Mouse (Mus musculus) midbrain, embryonic 10.5 days (tissue): ENCODE data around the gene Atrnl1. TPM values are rescaled to one million over a fixed set of nuclear protein-coding genes. Genes with fewer than 3 reads are reported as not detected.
A peak's percentile ranks its signal among the peaks of the same experiment; 100 is the strongest.

Source experiments
- DNase-seq: peaks from one replicate; pipeline ENCODE4 v3.0.0-alpha.2; 2017; ENCODE audit warnings: low spot score
- H3K27ac ChIP-seq: fragments of 300-500 bp; sonication (generic); replicated peaks from 2 replicates; pipeline ENCODE4 v1.5.1; 2016; ENCODE audit warnings: mild to moderate bottlenecking
- H3K27me3 ChIP-seq: fragments of 300-500 bp; sonication (generic); 2 replicates; pipeline ENCODE4 v1.6.1; 2016; ENCODE audit warnings: low read depth, mild to moderate bottlenecking; ENCODE audit not compliant: poor library complexity, severe bottlenecking
- H3K36me3 ChIP-seq: fragments of 300-500 bp; sonication (generic); 2 replicates; pipeline ENCODE4 v1.6.1; 2016; ENCODE audit warnings: mild to moderate bottlenecking, moderate library complexity
- H3K4me1 ChIP-seq: fragments of 300-500 bp; sonication (generic); 2 replicates; pipeline ENCODE4 v1.6.1; 2016
- H3K4me3 ChIP-seq: fragments of 300-500 bp; sonication (generic); 2 replicates; pipeline ENCODE4 v1.5.1; 2016; ENCODE audit warnings: mild to moderate bottlenecking, moderate library complexity
- H3K9me3 ChIP-seq: fragments of 300-500 bp; sonication (generic); replicated peaks from 2 replicates; pipeline ENCODE4 v1.6.1; 2016; ENCODE audit warnings: mild to moderate bottlenecking
- WGBS: fragments of 180-500 bp; shearing (Covaris S2); methylation state at CpG from one replicate; pipeline ENCODE4 v1.1.7; 2016; 5-methylcytosine and 5-hydroxymethylcytosine counted together
- polyA plus RNA-seq: library from polyadenylated mRNA; unstranded; fragments of >200 nt; fragmentation: Nextera tagmentation; extraction: Ambion mirVana; gene quantifications from 2 replicates; pipeline ENCODE4 v1.2.1, GENCODE M21; 2016

Gene Atrnl1
- polyA plus RNA-seq, 1 experiment from 2014 or later = 3.0 TPM

- Histone ChIP-seq H3K27ac (no peak overlapping the region), H3K27me3 (no peaks in the 10 kb centered on the region), H3K9me3 (no peaks in the 10 kb centered on the region), H3K36me3 (no peaks in the 10 kb centered on the region), H3K4me3 (peak overlapping the region; percentile 70), H3K4me1 (peaks cover 47% of the 10 kb centered on the region)
- 24% methylated on average over 2 of the region's 2 CpGs for WGBS
- DNase-seq = no peak
Observed at GRCm38 (mm10) chr19:57612179-57612472, 1.3 kb downstream of the Atrnl1 start.

GRCm38 (mm10) chr19:57615972-57616621 is 5.3 kb downstream of the Atrnl1 start:
- Histone ChIP-seq H3K4me1 (peaks cover 27% of the 10 kb centered on the region), H3K4me3 (no peak overlapping the region), H3K27ac (no peak overlapping the region), H3K27me3 (no peaks in the 10 kb centered on the region), H3K9me3 (no peaks in the 10 kb centered on the region), H3K36me3 (peaks cover 3% of the 10 kb centered on the region; the same call in 1 of the 2 replicates)
- DNase-seq = no peak
- WGBS = 94% methylated on average over 9 of the region's 9 CpGs

- H3K4me3 ChIP-seq = no peak overlapping the region
- no peaks in the 10 kb centered on the region for H3K9me3 ChIP-seq
- no peaks in the 10 kb centered on the region for H3K27me3 ChIP-seq
- DNase-seq = no peak
- 93% methylated on average over 9 of the region's 9 CpGs for WGBS
- peaks cover 10% of the 10 kb centered on the region for H3K36me3 ChIP-seq
- H3K27ac ChIP-seq = no peak overlapping the region
- H3K4me1 ChIP-seq = no peaks in the 10 kb centered on the region
Observed at GRCm38 (mm10) chr19:57619088-57619487, 8.3 kb downstream of the Atrnl1 start.

- Histone ChIP-seq H3K9me3 (peaks cover 7% of the 10 kb centered on the region; the same call in 1 of the 2 replicates), H3K4me1 (no peaks in the 10 kb centered on the region), H3K27ac (no peak overlapping the region), H3K36me3 (peaks cover 24% of the 10 kb centered on the region), H3K4me3 (no peak overlapping the region), H3K27me3 (no peaks in the 10 kb centered on the region)
- 93% methylated on average over 19 of the region's 19 CpGs for WGBS
- DNase-seq = no peak
Observed at GRCm38 (mm10) chr19:57621814-57622213, 11.0 kb downstream of the Atrnl1 start.

- Histone ChIP-seq H3K9me3 (peaks cover 7% of the 10 kb centered on the region; the same call in 1 of the 2 replicates), H3K27ac (no peak overlapping the region), H3K4me1 (no peaks in the 10 kb centered on the region), H3K27me3 (no peaks in the 10 kb centered on the region), H3K36me3 (peaks cover 21% of the 10 kb centered on the region), H3K4me3 (no peak overlapping the region)
- WGBS = 93% methylated on average over 9 of the region's 9 CpGs
- DNase-seq = no peak
Observed at GRCm38 (mm10) chr19:57625738-57626137, 14.9 kb downstream of the Atrnl1 start.

GRCm38 (mm10) chr19:57627251-57627650 is 16.4 kb downstream of the Atrnl1 start:
- H3K27ac ChIP-seq = no peak overlapping the region
- DNase-seq = no peak
- H3K4me3 ChIP-seq = no peak overlapping the region
- no peaks in the 10 kb centered on the region for H3K4me1 ChIP-seq
- no peaks in the 10 kb centered on the region for H3K27me3 ChIP-seq
- H3K9me3 ChIP-seq = peaks cover 7% of the 10 kb centered on the region; the same call in 1 of the 2 replicates
- peaks cover 19% of the 10 kb centered on the region for H3K36me3 ChIP-seq
- 94% methylated on average over 8 of the region's 8 CpGs for WGBS

GRCm38 (mm10) chr19:57642536-57642935 is 31.7 kb downstream of the Atrnl1 start:
- 0 out of 2 replicates have a peak, but pooled peaks cover 1% of the 10 kb centered on the region for H3K36me3 ChIP-seq
- H3K4me3 ChIP-seq = no peak overlapping the region
- no peaks in the 10 kb centered on the region for H3K27me3 ChIP-seq
- H3K4me1 ChIP-seq = no peaks in the 10 kb centered on the region
- WGBS = 96% methylated on average over 21 of the region's 21 CpGs
- no peaks in the 10 kb centered on the region for H3K9me3 ChIP-seq
- DNase-seq = no peak
- H3K27ac ChIP-seq = no peak overlapping the region

- Histone ChIP-seq H3K27me3 (no peaks in the 10 kb centered on the region), H3K27ac (no peak overlapping the region), H3K4me3 (no peak overlapping the region), H3K9me3 (no peaks in the 10 kb centered on the region), H3K36me3 (0 out of 2 replicates have a peak, but pooled peaks cover 5% of the 10 kb centered on the region), H3K4me1 (no peaks in the 10 kb centered on the region)
- DNase-seq = no peak
- WGBS = 85% methylated on average over 2 of the region's 2 CpGs
Observed at GRCm38 (mm10) chr19:57642980-57643379, 32.1 kb downstream of the Atrnl1 start.

- H3K4me1 ChIP-seq = no peaks in the 10 kb centered on the region
- no peaks in the 10 kb centered on the region; the same call in 1 of the 2 replicates for H3K9me3 ChIP-seq
- H3K27me3 ChIP-seq = no peaks in the 10 kb centered on the region
- no peak overlapping the region for H3K27ac ChIP-seq
- 95% methylated on average over 14 of the region's 14 CpGs for WGBS
- H3K36me3 ChIP-seq = peaks cover 22% of the 10 kb centered on the region
- DNase-seq = no peak
- no peak overlapping the region for H3K4me3 ChIP-seq
Observed at GRCm38 (mm10) chr19:57648202-57648943, 37.5 kb downstream of the Atrnl1 start.

GRCm38 (mm10) chr19:57648944-57649271 is 38.1 kb downstream of the Atrnl1 start:
- no peaks in the 10 kb centered on the region; the same call in 1 of the 2 replicates for H3K9me3 ChIP-seq
- DNase-seq = no peak

GRCm38 (mm10) chr19:57655083-57655482 is 44.2 kb downstream of the Atrnl1 start:
- no peaks in the 10 kb centered on the region for H3K27me3 ChIP-seq
- H3K9me3 ChIP-seq = no peaks in the 10 kb centered on the region
- no peak overlapping the region for H3K4me3 ChIP-seq
- no peak for DNase-seq
- no peak overlapping the region for H3K27ac ChIP-seq
- peaks cover 46% of the 10 kb centered on the region for H3K36me3 ChIP-seq
- no peaks in the 10 kb centered on the region for H3K4me1 ChIP-seq
- 82% methylated on average over 2 of the region's 2 CpGs for WGBS

More at GRCm38 (mm10) chr19:57648944-57649271, 38.1 kb downstream of the Atrnl1 start:
- WGBS = 99% methylated on average over 4 of the region's 4 CpGs
- Histone ChIP-seq H3K4me3 (no peak overlapping the region), H3K27me3 (no peaks in the 10 kb centered on the region), H3K36me3 (peaks cover 23% of the 10 kb centered on the region), H3K27ac (no peak overlapping the region), H3K4me1 (no peaks in the 10 kb centered on the region)

- Histone ChIP-seq H3K4me1 (no peaks in the 10 kb centered on the region), H3K27me3 (no peaks in the 10 kb centered on the region), H3K4me3 (no peak overlapping the region), H3K36me3 (peaks cover 46% of the 10 kb centered on the region), H3K9me3 (no peaks in the 10 kb centered on the region), H3K27ac (no peak overlapping the region)
- DNase-seq = no peak
- WGBS = 96% methylated on average over 11 of the region's 11 CpGs
Observed at GRCm38 (mm10) chr19:57655491-57655890, 44.7 kb downstream of the Atrnl1 start.

GRCm38 (mm10) chr19:57657426-57658087 is 46.7 kb downstream of the Atrnl1 start:
- H3K27me3 ChIP-seq = no peaks in the 10 kb centered on the region
- H3K4me1 ChIP-seq = 0 out of 2 replicates have a peak, but pooled peaks cover 3% of the 10 kb centered on the region
- DNase-seq = no peak
- H3K27ac ChIP-seq = no peak overlapping the region
- 90% methylated on average over 12 of the region's 12 CpGs for WGBS
- H3K36me3 ChIP-seq = peaks cover 40% of the 10 kb centered on the region
- H3K9me3 ChIP-seq = no peaks in the 10 kb centered on the region
- H3K4me3 ChIP-seq = no peak overlapping the region
